Mouse (Mus musculus): Measurements from ENCODE around the gene Kitl. TPM values are rescaled to one million over a fixed set of nuclear protein-coding genes. Genes with fewer than 3 reads are reported as not detected.

The Kitl gene
- total and polyA plus RNA-seq, 2 experiments from 2014 or later, result 35.0 to 50.9 TPM

- DNase-seq (ENCODE audit: low spot score) (no peak), ATAC-seq (ENCODE audit: low FRiP score) (no peak)
- TF ChIP-seq CTCF (IDR thresholded peaks at IDR 0.05), result no peak
- Histone ChIP-seq H3K36me3 (ENCODE audit: insufficient read depth, low read length) (no peaks in the 10 kb centered on the region), H3K4me2 (ENCODE audit: low read depth, low read length, poor library complexity, severe bottlenecking) (no peak overlapping the region), H3K9ac (replicated peaks; ENCODE audit: low read length, poor library complexity, severe bottlenecking) (no peak overlapping the region), H3K27ac (ENCODE audit: low read depth, low read length) (no peak overlapping the region), H3K27me3 (ENCODE audit: insufficient read depth, low read length) (no peaks in the 10 kb centered on the region), H3K4me1 (ENCODE audit: insufficient read depth, low read length) (no peaks in the 10 kb centered on the region), H3K4me3 (ENCODE audit: low read depth, low read length) (no peak overlapping the region), H3K9me3 (ENCODE audit: low read length) (no peaks in the 10 kb centered on the region)
Observed at GRCm38 (mm10) chr10:100073092-100073491, 57.7 kb downstream of the Kitl start.

- Histone ChIP-seq H3K4me1 (ENCODE audit: insufficient read depth, low read length) (no peaks in the 10 kb centered on the region), H3K4me2 (ENCODE audit: low read depth, low read length, poor library complexity, severe bottlenecking) (no peak overlapping the region), H3K27me3 (ENCODE audit: insufficient read depth, low read length) (no peaks in the 10 kb centered on the region), H3K4me3 (ENCODE audit: low read depth, low read length) (no peak overlapping the region), H3K36me3 (ENCODE audit: insufficient read depth, low read length) (no peaks in the 10 kb centered on the region), H3K27ac (ENCODE audit: low read depth, low read length) (no peak overlapping the region), H3K9me3 (ENCODE audit: low read length) (no peaks in the 10 kb centered on the region), H3K9ac (replicated peaks; ENCODE audit: low read length, poor library complexity, severe bottlenecking) (no peak overlapping the region)
- 57% methylated on average over 3 of the region's 3 CpGs for WGBS
- ATAC-seq (ENCODE audit: low FRiP score) (no peak), DNase-seq (ENCODE audit: low spot score) (no peak)
- no peak for TF ChIP-seq CTCF (IDR thresholded peaks at IDR 0.05)
Observed at GRCm38 (mm10) chr10:100101115-100101514, 85.7 kb downstream of the Kitl start.

GRCm38 (mm10) chr10:100111209-100111608 is 95.8 kb downstream of the Kitl start:
- 0 out of 2 replicates have a peak, but pooled peaks cover 9% of the 10 kb centered on the region for H3K4me1 ChIP-seq (ENCODE audit: insufficient read depth, low read length)
- H3K36me3 ChIP-seq (ENCODE audit: insufficient read depth, low read length), result no peaks in the 10 kb centered on the region
- no peaks in the 10 kb centered on the region for H3K9me3 ChIP-seq (ENCODE audit: low read length)
- peak overlapping the region; percentile 20 for H3K4me3 ChIP-seq (ENCODE audit: low read depth, low read length)
- no peak overlapping the region for H3K27ac ChIP-seq (ENCODE audit: low read depth, low read length)
- H3K9ac ChIP-seq (replicated peaks; ENCODE audit: low read length, poor library complexity, severe bottlenecking), result no peak overlapping the region
- DNase-seq (ENCODE audit: low spot score), result peak; percentile 76
- ATAC-seq (ENCODE audit: low FRiP score), result 0 out of 2 replicates have a peak, but pooled peaks have one; percentile 16
- H3K27me3 ChIP-seq (ENCODE audit: insufficient read depth, low read length), result no peaks in the 10 kb centered on the region
- peak overlapping the region; percentile 41 for H3K4me2 ChIP-seq (ENCODE audit: low read depth, low read length, poor library complexity, severe bottlenecking)
- WGBS, result 13% methylated on average over 7 of the region's 7 CpGs
- no peak for TF ChIP-seq CTCF (IDR thresholded peaks at IDR 0.05)

GRCm38 (mm10) chr10:100115570-100115969 is 100.1 kb downstream of the Kitl start:
- no peak for ATAC-seq (ENCODE audit: low FRiP score)
- WGBS, result 99% methylated on average over 2 of the region's 2 CpGs
- no peak for DNase-seq (ENCODE audit: low spot score)
- H3K27me3 ChIP-seq (ENCODE audit: insufficient read depth, low read length), result no peaks in the 10 kb centered on the region
- no peaks in the 10 kb centered on the region for H3K36me3 ChIP-seq (ENCODE audit: insufficient read depth, low read length)
- no peak overlapping the region for H3K9ac ChIP-seq (replicated peaks; ENCODE audit: low read length, poor library complexity, severe bottlenecking)
- no peak overlapping the region for H3K4me3 ChIP-seq (ENCODE audit: low read depth, low read length)
- no peak overlapping the region for H3K27ac ChIP-seq (ENCODE audit: low read depth, low read length)
- H3K9me3 ChIP-seq (ENCODE audit: low read length), result no peaks in the 10 kb centered on the region
- no peak overlapping the region for H3K4me2 ChIP-seq (ENCODE audit: low read depth, low read length, poor library complexity, severe bottlenecking)
- no peak for TF ChIP-seq CTCF (IDR thresholded peaks at IDR 0.05)
- H3K4me1 ChIP-seq (ENCODE audit: insufficient read depth, low read length), result 0 out of 2 replicates have a peak, but pooled peaks cover 9% of the 10 kb centered on the region

GRCm38 (mm10) chr10:100124452-100124851 is 109.0 kb downstream of the Kitl start:
- H3K4me1 ChIP-seq (ENCODE audit: insufficient read depth, low read length), result no peaks in the 10 kb centered on the region
- ATAC-seq (ENCODE audit: low FRiP score) (no peak), DNase-seq (ENCODE audit: low spot score) (no peak)
- H3K9me3 ChIP-seq (ENCODE audit: low read length), result no peaks in the 10 kb centered on the region
- no peak for TF ChIP-seq CTCF (IDR thresholded peaks at IDR 0.05)
- H3K27me3 ChIP-seq (ENCODE audit: insufficient read depth, low read length), result no peaks in the 10 kb centered on the region
- WGBS, result 80% methylated on average over 5 of the region's 5 CpGs
- H3K27ac ChIP-seq (ENCODE audit: low read depth, low read length), result no peak overlapping the region
- H3K4me3 ChIP-seq (ENCODE audit: low read depth, low read length), result no peak overlapping the region
- no peak overlapping the region for H3K4me2 ChIP-seq (ENCODE audit: low read depth, low read length, poor library complexity, severe bottlenecking)
- no peaks in the 10 kb centered on the region for H3K36me3 ChIP-seq (ENCODE audit: insufficient read depth, low read length)
- H3K9ac ChIP-seq (replicated peaks; ENCODE audit: low read length, poor library complexity, severe bottlenecking), result no peak overlapping the region

- WGBS, result 32% methylated on average over 23 of the region's 23 CpGs
- DNase-seq (ENCODE audit: low spot score), result peak; percentile 44
Observed at GRCm38 (mm10) chr10:100127837-100128743, 112.7 kb downstream of the Kitl start.

More at GRCm38 (mm10) chr10:100127837-100128743, 112.7 kb downstream of the Kitl start:
- Histone ChIP-seq H3K27me3 (ENCODE audit: insufficient read depth, low read length) (no peaks in the 10 kb centered on the region), H3K9ac (replicated peaks; ENCODE audit: low read length, poor library complexity, severe bottlenecking) (no peak overlapping the region), H3K27ac (ENCODE audit: low read depth, low read length) (no peak overlapping the region), H3K36me3 (ENCODE audit: insufficient read depth, low read length) (no peaks in the 10 kb centered on the region), H3K9me3 (ENCODE audit: low read length) (no peaks in the 10 kb centered on the region), H3K4me1 (ENCODE audit: insufficient read depth, low read length) (no peaks in the 10 kb centered on the region), H3K4me3 (ENCODE audit: low read depth, low read length) (no peak overlapping the region), H3K4me2 (ENCODE audit: low read depth, low read length, poor library complexity, severe bottlenecking) (peak overlapping the region; percentile 18; the same call in 1 of the 2 replicates)
- no peak for TF ChIP-seq CTCF (IDR thresholded peaks at IDR 0.05)
- ATAC-seq (ENCODE audit: low FRiP score), result peak; percentile 49

All from midbrain, postnatal 0 days (tissue).